Mouse (Mus musculus) forebrain, embryonic 11.5 days (tissue): ENCODE results near the gene Mrfap1. TPM values are rescaled to one million over a fixed set of nuclear protein-coding genes. Genes with fewer than 3 reads are reported as not detected.
"Not testable (repeated sequence)": the region's sequence is repeated elsewhere in the genome, so short reads cannot be mapped to it uniquely, and the experiment has no call there.

ENCODE experiments used
- ATAC-seq: fragments of 200-750 bp; cut with Nextera tagmentation; replicated peaks from 2 replicates; pipeline ENCODE4 v1.8.0; 2017; ENCODE audit warnings: moderate TSS enrichment; ENCODE audit not compliant: low FRiP score
- DNase-seq: peaks from one replicate; pipeline ENCODE4 v3.0.0-alpha.2; 2017; ENCODE audit warnings: low spot score
- H3K27ac ChIP-seq: fragments of 300-500 bp; sonication (generic); 2 replicates; pipeline ENCODE4 v1.5.1; 2014; ENCODE audit warnings: low read depth, low read length
- H3K27me3 ChIP-seq: fragments of 300-500 bp; sonication (generic); 2 replicates; pipeline ENCODE4 v1.6.1; 2014; ENCODE audit warnings: mild to moderate bottlenecking, low read length, mixed read lengths; ENCODE audit not compliant: control insufficient read depth, insufficient read depth
- H3K36me3 ChIP-seq: fragments of 300-500 bp; sonication (generic); 2 replicates; pipeline ENCODE4 v1.6.1; 2014; ENCODE audit warnings: mild to moderate bottlenecking, low read length, moderate library complexity, mixed read lengths; ENCODE audit not compliant: control insufficient read depth, insufficient read depth
- H3K4me1 ChIP-seq: fragments of 300-500 bp; sonication (generic); replicated peaks from 2 replicates; pipeline ENCODE4 v1.6.1; 2014; ENCODE audit warnings: low read length, mixed read lengths; ENCODE audit not compliant: control insufficient read depth, insufficient read depth
- H3K4me2 ChIP-seq: fragments of 300-500 bp; sonication (generic); 2 replicates; pipeline ENCODE4 v1.6.1; 2014; ENCODE audit warnings: low read depth, mild to moderate bottlenecking, low read length, moderate library complexity, mixed read lengths; ENCODE audit not compliant: severe bottlenecking
- H3K4me3 ChIP-seq: fragments of 300-500 bp; sonication (generic); 2 replicates; pipeline ENCODE4 v1.5.1; 2014; ENCODE audit warnings: low read depth, low read length
- H3K9ac ChIP-seq: fragments of 300-500 bp; sonication (generic); 2 replicates; pipeline ENCODE4 v1.6.1; 2014; ENCODE audit warnings: low read length
- H3K9me3 ChIP-seq: fragments of 300-500 bp; sonication (generic); 2 replicates; pipeline ENCODE4 v1.6.1; 2016; ENCODE audit warnings: low read length, mixed read lengths; ENCODE audit not compliant: control insufficient read depth
- whole genome bisulfite sequencing: fragments of 180-500 bp; shearing (Covaris S2); extraction: QIAGEN DNeasy Blood & Tissue Kit; methylation state at CpG from one replicate; pipeline ENCODE4 v1.1.7; 2014; 5-methylcytosine and 5-hydroxymethylcytosine counted together
- polyA plus RNA-seq: library from polyadenylated mRNA; unstranded; fragments of >200 nt; fragmentation: Nextera tagmentation; extraction: Ambion mirVana; gene quantifications from 2 replicates; pipeline ENCODE4 v1.2.1, GENCODE M21; 2014

The Mrfap1 gene
- polyA plus RNA-seq, result 563 and 565 TPM in 2 replicates

DNA sequence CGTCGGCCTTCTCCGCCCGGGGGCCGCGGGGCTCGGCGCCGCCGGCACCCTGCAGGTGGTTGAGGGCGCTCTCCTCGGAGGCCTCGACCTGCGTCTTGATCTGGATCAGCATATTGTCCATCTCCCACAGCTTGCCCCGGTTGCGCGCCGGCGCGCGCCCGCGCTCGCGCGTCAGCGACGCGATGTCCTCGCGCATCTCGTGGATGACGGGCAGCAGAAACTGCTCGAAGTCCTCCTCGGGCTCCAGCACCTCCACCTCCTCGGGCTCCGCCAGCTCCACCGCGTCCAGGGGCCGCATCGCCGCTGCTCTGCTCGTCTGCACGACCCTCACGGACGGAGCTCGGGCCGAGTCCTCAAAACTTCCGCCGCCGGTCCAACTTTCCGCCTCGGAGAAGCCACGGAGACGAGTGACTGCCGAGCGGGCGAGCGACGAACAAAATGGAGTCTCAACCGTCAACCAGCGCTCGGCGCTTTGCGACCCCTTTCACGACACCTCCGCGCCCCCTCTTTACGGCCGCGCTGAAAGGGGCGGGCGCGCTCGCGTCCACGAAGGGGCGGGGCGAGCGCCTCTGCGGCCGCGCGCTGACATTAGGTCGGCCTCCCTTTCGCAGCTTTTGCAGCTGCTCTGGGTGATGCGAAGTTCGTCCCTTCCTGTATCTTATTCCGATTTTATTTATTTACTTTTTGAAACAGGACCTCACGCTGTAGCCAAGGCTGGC, at the start of gene Mrfap1:
Mrfap1 (minus strand) TSS at position 477 of the 719 bp plus-strand sequence.
- peak; percentile 79 for ATAC-seq
- peak; percentile 95 for DNase-seq
- H3K4me1 ChIP-seq, H3K27me3 ChIP-seq, H3K9me3 ChIP-seq, H3K36me3 ChIP-seq: not testable (repeated sequence)
- peak within 1 kb of the TSS; percentile 64 for H3K4me2 ChIP-seq
- peak within 1 kb of the TSS; percentile 83 for H3K9ac ChIP-seq
- peak within 1 kb of the TSS; percentile 91 for H3K27ac ChIP-seq
- H3K4me3 ChIP-seq, result peak within 1 kb of the TSS; percentile 73
- WGBS, result under 1% methylated on average over 86 of the region's 90 CpGs

DNA sequence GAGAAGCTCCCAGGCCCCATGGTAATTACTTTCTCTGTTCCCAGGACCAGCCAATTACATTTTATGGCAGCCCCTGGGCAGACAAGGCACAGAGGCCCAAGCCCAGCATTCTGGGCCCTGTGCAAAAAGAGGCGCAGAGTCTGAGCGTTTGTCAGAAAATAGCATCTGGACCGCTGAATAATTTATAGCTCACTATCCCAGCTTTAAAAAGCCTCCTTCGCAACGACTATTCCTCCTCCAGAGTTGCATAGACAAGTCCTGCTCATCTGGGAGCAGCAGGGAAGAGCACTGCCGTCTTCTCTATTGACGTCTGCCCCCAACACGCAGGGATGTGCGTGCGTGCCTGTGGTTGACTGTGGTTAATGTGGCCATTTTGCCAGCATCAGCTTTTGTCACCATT, 47.9 kb upstream of the Mrfap1 start:
- no peaks in the 10 kb centered on the region for H3K27me3 ChIP-seq
- whole genome bisulfite sequencing, result 87% methylated on average over 10 of the region's 10 CpGs
- H3K4me1 ChIP-seq, result no peaks in the 10 kb centered on the region
- H3K4me2 ChIP-seq, result no peak overlapping the region
- no peak overlapping the region for H3K9ac ChIP-seq
- no peaks in the 10 kb centered on the region for H3K9me3 ChIP-seq
- H3K27ac ChIP-seq, result no peak overlapping the region
- no peak for DNase-seq
- no peaks in the 10 kb centered on the region for H3K36me3 ChIP-seq
- no peak overlapping the region for H3K4me3 ChIP-seq
- ATAC-seq, result no peak

DNA sequence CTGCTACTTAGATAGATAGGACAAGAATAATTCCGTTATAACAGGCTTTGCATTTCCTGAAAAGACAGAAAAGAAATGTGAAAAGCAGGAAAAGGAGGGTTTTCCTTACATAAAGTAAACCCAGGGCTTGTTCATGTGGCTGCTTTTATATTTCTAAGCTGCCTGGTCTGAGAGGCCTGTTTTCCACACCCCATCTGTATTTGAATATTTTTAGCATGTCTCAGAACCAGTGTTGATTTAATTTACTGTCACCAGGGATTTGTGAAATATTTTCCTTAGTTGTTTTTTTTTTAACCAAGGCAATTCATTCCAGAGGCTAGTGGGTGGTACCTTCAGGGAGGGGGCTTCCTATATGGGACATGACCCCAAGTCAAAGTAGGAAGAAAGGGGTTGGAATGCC, 45.1 kb upstream of the Mrfap1 start:
- 80% methylated on average over 1 of the region's 1 CpGs for WGBS

DNA sequence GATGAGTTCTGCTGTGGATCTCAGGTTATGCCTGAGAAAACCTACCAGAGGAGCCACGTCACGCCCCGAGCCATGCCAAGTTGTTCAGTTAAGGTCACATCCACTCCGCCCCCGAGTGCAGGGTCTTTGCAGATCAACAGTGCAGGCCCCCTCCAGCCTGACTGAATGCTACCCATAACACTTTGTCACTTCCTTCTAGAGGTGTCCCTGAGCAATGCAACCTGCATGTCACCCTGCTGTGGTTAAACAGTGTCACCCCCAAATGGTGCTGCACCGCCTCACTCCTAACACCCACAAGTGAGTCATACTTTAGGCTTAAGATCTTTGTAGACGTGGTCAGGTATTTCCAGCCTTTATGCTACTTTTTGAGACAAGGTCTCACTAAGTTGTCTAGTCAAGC, 43.5 kb upstream of the Mrfap1 start:
- H3K27me3 ChIP-seq, result no peaks in the 10 kb centered on the region
- H3K27ac ChIP-seq, result no peak overlapping the region
- DNase-seq, result no peak
- H3K4me1 ChIP-seq, result no peaks in the 10 kb centered on the region
- H3K4me3 ChIP-seq, result no peak overlapping the region
- 87% methylated on average over 7 of the region's 7 CpGs for WGBS
- H3K9me3 ChIP-seq, result no peaks in the 10 kb centered on the region
- H3K36me3 ChIP-seq, result no peaks in the 10 kb centered on the region
- H3K9ac ChIP-seq, result no peak overlapping the region
- H3K4me2 ChIP-seq, result no peak overlapping the region
- no peak for ATAC-seq

More for the DNA sequence above, 45.1 kb upstream of the Mrfap1 start:
- ATAC-seq, result no peak
- Histone ChIP-seq H3K36me3 (no peaks in the 10 kb centered on the region), H3K4me3 (no peak overlapping the region), H3K27ac (no peak overlapping the region), H3K9ac (no peak overlapping the region), H3K27me3 (no peaks in the 10 kb centered on the region), H3K9me3 (no peaks in the 10 kb centered on the region), H3K4me2 (no peak overlapping the region), H3K4me1 (no peaks in the 10 kb centered on the region)
- no peak for DNase-seq

DNA sequence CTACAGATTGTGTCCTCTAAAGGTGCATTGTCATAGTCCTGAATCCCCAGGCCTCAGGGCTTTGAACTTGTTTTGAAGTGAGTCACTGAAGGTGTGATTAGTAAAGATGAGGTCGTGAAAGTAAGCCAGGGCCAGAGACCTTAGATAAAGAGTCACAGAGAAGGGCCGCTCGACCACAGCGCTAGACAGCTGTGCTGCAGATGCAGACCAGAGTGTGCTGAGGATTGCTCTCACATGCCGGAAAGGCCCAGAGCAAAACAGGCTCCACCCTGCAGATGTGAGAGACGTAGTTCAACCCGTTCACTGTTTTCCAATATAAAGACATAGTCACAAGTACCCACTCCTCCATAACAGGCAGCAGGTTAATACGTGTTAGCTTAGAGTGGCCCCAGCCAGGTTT, 43.0 kb upstream of the Mrfap1 start:
- ATAC-seq, result no peak
- no peaks in the 10 kb centered on the region for H3K36me3 ChIP-seq
- H3K4me1 ChIP-seq, result no peaks in the 10 kb centered on the region
- H3K9me3 ChIP-seq, result no peaks in the 10 kb centered on the region
- no peaks in the 10 kb centered on the region for H3K27me3 ChIP-seq
- no peak overlapping the region for H3K9ac ChIP-seq
- no peak overlapping the region for H3K27ac ChIP-seq
- WGBS, result 77% methylated on average over 8 of the region's 8 CpGs
- no peak overlapping the region for H3K4me2 ChIP-seq
- DNase-seq, result no peak
- no peak overlapping the region for H3K4me3 ChIP-seq

DNA sequence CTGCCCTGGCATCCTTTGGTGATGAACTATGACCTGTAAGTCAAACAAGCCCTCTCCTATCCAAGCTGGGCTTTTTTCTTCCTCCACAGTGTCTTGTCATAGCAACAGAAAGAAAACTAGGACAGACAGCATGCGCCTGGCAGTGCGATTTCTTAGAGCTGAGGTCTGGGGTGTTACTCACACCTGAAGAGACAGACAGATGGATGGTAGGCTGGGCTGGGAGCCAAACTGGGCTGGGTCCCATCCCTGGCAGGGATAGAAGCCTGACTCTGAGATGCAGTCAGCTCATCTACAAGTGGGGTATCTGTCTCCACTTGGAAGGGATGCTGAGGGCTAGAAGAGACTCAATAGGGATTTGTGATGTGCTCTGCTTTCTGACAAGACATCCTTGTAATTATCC, 42.5 kb upstream of the Mrfap1 start:
- H3K27me3 ChIP-seq, result no peaks in the 10 kb centered on the region
- H3K4me2 ChIP-seq, result no peak overlapping the region
- no peak for ATAC-seq
- H3K9me3 ChIP-seq, result no peaks in the 10 kb centered on the region
- H3K27ac ChIP-seq, result no peak overlapping the region
- H3K36me3 ChIP-seq, result no peaks in the 10 kb centered on the region
- H3K4me1 ChIP-seq, result no peaks in the 10 kb centered on the region
- H3K4me3 ChIP-seq, result no peak overlapping the region
- no peak for DNase-seq
- no peak overlapping the region for H3K9ac ChIP-seq
- WGBS, result 94% methylated on average over 2 of the region's 2 CpGs

DNA sequence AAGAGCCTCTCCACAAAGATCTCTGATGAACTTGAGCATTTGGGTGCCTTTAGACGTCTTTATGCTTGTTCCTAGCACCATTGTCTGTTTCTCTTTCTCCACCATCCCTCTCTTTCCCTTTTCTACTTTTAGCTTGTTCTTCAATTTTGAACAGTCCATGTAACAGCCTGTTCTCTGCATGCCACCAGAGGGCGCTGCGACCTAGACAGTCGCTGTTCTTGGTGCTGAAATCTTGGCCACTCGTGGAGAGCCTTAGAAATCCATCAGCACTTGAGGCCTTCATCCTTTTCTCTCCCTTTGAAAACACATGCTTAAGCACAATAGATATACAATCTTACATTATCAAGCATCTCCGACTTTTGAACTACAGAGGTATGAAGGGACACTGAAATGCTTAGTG, 39.4 kb upstream of the Mrfap1 start:
- H3K36me3 ChIP-seq, result no peaks in the 10 kb centered on the region
- no peak overlapping the region for H3K27ac ChIP-seq
- no peak overlapping the region for H3K4me2 ChIP-seq
- WGBS, result 3% methylated on average over 6 of the region's 6 CpGs
- no peaks in the 10 kb centered on the region; the same call in 1 of the 2 replicates for H3K4me1 ChIP-seq
- no peak overlapping the region for H3K4me3 ChIP-seq
- ATAC-seq (no peak), DNase-seq (peak; percentile 86)
- H3K9me3 ChIP-seq, result no peaks in the 10 kb centered on the region
- H3K27me3 ChIP-seq, result no peaks in the 10 kb centered on the region
- no peak overlapping the region for H3K9ac ChIP-seq

DNA sequence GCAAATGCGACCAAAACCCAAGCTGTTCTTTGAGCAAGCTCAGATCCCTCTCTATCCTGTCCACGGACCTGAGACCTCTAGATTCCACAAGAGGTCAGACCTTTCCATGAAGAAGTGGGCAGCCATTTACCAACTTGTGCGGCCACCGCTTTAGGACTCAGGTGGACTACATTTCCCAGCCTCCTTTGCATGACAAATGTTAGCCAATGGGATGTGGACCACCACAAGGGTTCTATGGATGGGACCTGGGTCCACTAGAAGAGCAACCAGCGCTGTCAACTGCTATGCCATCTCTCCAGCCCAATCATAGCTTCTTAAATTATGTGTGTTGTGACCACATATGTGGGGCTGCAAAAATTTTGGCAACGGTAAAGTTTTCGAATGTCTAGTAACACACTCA, 34.7 kb upstream of the Mrfap1 start:
- Histone ChIP-seq H3K4me2 (no peak overlapping the region), H3K4me3 (no peak overlapping the region), H3K36me3 (no peaks in the 10 kb centered on the region), H3K4me1 (peaks cover 7% of the 10 kb centered on the region; the same call in 1 of the 2 replicates), H3K27ac (no peak overlapping the region), H3K9me3 (no peaks in the 10 kb centered on the region), H3K9ac (no peak overlapping the region), H3K27me3 (no peaks in the 10 kb centered on the region)
- DNase-seq, result no peak
- WGBS, result 59% methylated on average over 7 of the region's 7 CpGs
- no peak for ATAC-seq
